Mouse (Mus musculus) E14TG2a.4 (cell line): Measurements from ENCODE around the gene Cdkn2d.

Source experiments
- CTCF ChIP-seq: conservative IDR thresholded peaks from 2 replicates; pipeline ENCODE4 v1.5.1; 2014; ENCODE audit warnings: low read length
- POU5F1 ChIP-seq: IDR thresholded peaks from 2 replicates; pipeline ENCODE4 v1.6.1; 2014; ENCODE audit warnings: low read length, borderline replicate concordance

- no peak for TF ChIP-seq CTCF
- TF ChIP-seq POU5F1 = no peak
Measured at GRCm38 (mm10) chr9:21334747-21335146, 43.5 kb upstream of the Cdkn2d start.
